Mouse (Mus musculus): ENCODE measurements around the gene Ros1.

The Ros1 gene

DNA sequence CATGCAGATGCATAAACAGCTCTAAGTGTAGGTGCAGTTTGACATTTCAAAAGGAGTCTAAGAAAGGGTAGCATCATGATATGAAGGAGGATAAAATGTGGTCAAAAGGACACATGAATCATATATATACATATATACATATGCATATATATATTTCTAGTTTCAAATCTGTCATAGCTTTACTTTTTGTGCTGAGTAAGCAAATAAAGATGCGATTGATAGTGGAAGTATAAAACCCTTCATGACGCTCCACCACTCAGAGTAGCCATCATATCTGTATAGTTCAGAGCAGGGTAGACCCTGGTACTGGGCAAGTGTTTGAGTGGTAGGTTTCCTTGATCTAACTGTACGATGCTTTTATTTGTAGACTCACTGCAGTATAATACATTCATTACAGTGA lies 35.3 kb downstream of the Ros1 start:
- DNase-seq (ENCODE audit: low spot score) = no peak

DNA sequence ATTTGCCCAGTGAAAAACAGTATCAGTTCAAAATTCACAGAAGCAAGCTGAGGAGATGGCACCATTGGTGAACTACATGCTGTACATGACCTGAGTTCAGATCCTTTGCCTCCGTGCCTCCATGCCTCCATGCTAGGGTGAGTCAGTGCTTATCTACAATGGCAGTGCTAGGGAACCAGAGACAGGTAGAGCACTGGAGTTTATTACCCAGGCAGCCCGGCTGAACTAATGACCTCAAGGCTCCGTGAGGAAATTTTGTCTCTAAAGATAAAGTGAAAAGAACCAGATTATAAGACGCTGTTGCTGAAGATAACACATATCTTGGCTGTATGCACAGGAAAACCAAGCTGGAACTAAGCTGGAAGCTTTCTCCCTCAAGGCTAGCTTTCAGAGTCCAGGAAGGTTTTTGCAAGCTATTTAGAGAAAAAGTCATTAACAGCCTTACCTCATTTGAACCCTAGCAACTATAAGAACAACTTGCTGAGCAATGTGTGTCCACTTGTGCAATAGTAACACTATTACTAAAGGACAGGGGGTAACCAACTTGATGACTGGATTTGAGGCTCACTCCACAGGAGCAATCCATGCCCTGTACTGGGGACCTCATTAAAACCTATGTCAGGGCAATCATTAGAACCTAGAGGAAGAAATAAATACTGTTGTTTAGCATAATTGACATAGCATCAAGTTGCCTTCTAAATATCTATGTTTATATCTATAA lies 61.5 kb downstream of the Ros1 start:
- DNase-seq (ENCODE audit: low spot score) = no peak

DNA sequence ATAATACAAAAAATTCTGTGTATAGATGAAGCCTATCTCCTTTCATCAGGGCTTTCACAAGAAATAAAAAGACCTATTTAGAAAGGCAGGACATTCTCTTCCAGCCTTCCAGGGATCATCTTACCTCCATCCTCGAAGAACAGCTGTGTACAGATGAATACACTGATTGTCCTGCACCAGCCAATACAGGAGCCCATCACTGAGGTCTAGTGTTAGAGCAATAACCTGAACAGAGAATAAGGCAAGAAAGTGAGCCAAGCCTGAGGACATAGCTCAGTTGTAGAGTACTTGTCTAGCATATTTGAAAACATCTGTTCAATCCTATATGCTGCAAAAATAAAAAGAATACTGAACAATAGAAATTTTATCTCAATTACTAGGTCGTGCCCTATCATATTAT lies 64.3 kb downstream of the Ros1 start:
- no peak for DNase-seq (ENCODE audit: low spot score)

DNA sequence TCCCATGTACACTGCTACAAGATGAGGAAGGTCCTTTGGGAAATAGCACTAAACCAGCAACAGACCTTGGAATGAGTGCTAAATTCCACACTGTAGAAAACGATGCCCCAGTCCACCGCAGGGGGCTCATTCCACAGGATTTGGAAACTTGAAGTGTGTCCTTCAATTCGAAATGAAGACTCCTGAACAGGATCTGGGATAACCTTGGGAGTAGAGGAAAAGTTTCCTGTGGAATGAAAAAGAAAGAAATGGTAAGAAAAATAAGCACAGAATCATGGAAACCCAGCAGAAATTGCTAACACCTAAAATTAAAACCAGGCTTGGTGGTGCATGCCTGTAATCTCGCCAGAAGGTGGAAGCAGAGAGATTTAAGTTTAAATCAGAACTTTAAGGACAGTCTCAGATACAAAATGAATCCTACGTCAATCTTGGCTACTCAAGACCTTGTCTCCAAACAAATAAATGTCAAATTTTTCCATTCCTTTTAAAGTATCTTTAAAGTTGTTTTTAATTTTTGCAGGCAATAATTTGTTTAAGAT lies 66.1 kb downstream of the Ros1 start:
- DNase-seq (ENCODE audit: low spot score) = no peak

DNA sequence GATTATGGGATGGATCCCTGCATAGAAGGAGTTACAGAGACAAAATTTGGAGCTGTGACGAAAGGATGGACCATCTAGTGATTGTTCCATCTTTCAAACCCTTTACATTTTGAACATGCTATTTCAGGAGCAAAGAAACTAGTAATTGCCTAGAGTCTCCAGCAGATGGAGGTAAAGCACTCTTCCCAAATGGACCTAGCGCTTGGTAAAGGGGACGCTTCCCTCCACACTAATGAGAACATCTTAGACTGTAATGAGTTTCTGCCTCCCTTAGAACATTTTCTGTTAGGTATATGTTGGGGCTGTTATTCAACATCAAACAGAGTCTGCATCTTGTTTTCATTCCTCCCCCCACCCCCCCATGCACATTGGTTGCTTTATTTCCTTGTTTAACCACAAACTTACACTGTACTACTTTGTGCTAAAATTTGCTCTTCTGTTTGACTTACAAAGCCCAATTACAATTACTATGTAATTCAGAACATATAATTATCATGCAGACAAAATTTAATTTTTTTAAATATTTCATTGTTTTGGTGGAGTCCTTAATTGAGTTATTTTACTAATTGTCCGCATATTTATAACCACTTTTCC lies 88.8 kb downstream of the Ros1 start:
- peak; percentile 13 for DNase-seq (ENCODE audit: low spot score)

DNA sequence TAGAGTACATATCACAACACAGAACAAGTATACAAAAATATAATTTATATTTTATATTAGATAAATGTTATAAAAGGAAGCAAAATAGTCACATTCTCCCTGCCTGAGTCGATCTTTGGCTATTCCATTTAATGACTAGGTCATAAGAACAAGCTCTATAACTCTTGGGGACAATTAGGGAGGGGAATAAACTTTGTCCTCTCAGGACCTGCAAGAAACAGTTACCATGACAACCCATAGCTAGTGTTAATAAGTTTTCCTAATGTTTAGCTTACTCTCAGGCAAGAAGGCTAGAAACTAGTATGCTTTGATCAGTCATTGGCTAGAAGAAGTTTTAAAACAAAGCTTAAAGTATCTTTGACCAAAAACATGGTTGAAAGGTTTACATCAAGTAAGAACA lies 93.8 kb downstream of the Ros1 start:
- DNase-seq (ENCODE audit: low spot score) = no peak

DNA sequence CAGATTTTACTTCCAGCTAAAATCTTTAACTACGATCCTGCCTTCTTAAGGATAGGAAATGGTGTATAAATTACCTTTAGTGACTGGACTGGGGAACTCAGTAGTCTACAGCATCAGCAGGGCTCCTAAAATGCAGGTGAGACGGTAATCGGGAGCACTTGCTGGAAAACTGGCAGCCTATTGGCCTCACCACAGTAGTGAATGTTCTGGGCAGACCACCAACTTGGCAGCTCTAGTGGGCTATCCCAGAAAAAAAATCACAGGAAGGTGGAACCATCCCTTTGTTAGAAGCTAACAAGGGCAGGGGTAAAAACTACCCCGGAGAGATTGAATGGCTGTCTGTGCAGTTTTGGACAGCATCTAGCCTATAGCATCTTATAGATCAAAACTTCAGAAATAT lies 102.9 kb downstream of the Ros1 start:
- no peak for DNase-seq (ENCODE audit: low spot score)

DNA sequence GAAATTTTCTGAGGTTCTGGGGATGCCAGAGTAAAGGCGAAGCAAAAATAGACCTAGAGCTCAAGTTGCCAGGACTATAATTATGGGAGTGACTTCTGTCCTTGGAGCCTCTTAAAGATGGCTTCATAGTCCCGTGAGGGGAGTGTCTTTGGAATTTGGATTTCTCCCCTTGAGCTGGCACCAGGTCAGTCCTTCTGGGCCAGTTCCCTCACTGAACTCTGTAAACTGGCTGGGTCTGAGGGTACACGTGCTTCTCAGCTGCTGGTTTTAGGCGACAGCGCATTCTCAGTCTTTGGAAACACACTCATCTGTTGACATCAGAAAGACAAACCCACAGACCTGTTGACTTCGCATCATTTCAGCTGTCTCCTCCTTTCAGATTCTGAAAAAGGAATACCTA lies 108.4 kb downstream of the Ros1 start:
- no peak for DNase-seq (ENCODE audit: low spot score)

DNA sequence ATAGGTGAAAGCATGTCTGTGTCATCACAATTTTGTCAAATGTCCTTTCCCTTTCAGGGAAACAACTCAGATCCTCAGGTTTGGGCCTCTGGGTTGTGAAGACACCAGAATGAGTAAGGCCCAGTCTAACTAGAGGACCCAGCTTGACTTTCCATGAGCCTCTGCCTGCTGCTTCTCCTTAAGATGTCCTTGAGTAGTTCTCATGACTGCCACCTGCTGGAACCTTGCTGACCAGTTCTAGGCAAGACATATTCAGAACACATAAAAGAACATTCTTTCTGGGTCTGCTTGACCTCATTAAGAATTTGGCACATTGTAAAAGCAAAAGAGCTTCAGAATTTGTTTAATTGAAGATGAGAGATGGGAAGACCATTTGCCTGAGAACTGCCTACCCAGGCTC lies 122.6 kb downstream of the Ros1 start:
- DNase-seq (ENCODE audit: low spot score) = peak; percentile 18

DNA sequence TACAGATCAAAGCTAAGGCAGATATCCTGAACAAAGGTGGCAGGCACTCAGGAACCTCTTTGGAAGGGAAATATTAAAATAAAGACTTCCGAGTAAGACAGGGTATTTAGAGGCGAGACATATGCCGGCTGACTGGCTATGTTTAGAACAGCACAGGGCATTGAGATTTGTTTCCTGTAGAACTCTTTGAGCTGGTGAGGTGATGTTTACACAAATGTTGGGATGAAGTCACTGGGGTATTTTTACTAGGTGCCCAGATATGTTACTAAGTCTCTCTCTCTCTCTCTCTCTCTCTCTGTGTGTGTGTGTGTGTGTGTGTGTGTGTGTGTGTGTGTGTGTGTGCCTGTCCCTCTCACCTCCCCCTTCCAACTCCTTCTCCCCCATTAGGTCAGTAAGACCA lies 146.8 kb downstream of the Ros1 start:
- no peak for DNase-seq (ENCODE audit: low spot score)

DNA sequence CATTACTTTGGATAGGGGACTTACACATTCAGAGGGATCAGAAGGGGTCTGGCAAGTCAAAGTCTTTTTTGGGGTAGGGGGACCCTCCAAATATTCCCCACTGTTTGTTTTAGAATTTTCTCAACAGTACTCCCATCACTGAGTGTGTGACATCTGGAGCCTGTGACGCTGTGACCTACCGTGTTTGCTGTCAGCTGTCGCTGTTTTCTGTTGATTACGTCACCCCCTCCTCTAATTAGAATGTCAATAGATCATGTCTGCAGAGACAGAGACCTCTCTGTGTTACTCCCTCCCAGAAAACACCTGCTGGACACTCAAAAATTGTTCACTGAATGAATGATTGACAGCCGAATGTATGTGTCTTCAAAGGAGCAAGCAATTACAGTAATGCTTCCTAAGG lies 152.0 kb downstream of the Ros1 start:
- no peak for DNase-seq (ENCODE audit: low spot score)

DNA sequence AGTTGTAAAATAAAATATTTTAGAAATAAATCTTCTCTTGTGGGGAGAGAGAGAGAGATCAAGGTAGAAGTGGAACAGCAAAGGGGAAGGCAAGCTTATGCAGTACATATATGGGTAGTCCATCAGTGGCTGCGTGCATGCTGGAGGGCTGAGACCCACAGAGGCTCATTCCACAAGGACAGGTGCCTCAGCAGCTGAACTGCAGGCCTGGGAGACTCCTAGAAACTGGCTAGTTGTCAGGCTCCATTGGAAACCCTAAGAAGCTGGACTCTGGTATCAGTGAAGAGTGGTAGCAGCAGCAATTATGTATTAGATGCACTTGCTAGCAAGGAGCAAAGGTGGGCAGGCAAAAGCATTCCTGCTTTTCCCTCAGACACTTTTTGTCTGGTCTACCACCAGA lies 155.7 kb downstream of the Ros1 start:
- DNase-seq (ENCODE audit: low spot score) = no peak

DNA sequence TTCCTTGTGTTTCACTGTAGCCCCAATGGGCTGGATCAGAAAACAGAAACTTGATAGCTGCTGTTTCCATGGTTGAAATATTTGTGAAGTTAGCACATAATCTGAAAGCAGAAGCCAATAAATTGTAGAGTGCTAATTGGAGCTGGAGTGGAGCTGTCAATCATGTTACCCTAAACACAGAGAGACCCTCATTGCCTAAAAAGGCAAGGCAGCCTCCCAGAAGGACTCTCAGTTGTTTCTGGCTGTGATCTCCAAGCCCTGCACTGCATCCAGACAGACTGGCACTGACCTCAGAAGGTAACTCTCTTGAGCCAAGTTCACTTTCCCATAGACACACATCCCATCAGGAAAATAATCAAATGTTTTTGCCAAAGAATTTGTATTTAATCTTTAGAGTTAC lies 161.3 kb downstream of the Ros1 start:
- DNase-seq (ENCODE audit: low spot score) = no peak

DNA sequence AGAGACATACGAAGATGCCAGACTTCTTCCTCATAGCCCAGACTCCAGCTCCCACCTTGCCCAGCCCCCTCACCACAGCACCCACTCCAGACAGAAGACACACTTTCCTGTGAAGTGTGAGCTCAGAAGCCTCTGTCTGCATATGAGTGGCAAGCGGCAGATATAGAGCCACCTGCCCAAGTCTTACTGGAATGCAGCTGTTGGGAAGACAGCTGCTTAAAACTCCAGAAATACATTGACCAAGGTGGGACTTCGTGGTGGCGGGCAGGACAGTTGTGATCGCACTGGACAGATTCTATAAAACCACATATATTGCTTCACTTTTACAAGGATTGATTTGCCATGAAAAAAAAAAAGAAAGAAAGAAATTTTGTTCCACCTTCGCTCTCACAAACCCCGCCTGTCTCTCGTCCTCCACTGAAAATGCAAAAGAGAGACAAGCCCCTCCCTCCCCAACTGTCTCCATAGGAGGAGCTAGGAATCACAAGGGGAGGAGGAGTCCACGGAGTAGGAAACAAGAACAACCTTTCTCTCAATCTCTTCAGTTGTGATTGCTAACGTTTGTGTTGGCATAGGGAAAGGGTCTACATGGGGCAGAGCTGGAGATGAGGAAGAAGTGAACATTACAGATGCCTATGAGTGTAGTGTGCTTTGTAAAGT lies 165.5 kb downstream of the Ros1 start:
- no peak for DNase-seq (ENCODE audit: low spot score)

DNA sequence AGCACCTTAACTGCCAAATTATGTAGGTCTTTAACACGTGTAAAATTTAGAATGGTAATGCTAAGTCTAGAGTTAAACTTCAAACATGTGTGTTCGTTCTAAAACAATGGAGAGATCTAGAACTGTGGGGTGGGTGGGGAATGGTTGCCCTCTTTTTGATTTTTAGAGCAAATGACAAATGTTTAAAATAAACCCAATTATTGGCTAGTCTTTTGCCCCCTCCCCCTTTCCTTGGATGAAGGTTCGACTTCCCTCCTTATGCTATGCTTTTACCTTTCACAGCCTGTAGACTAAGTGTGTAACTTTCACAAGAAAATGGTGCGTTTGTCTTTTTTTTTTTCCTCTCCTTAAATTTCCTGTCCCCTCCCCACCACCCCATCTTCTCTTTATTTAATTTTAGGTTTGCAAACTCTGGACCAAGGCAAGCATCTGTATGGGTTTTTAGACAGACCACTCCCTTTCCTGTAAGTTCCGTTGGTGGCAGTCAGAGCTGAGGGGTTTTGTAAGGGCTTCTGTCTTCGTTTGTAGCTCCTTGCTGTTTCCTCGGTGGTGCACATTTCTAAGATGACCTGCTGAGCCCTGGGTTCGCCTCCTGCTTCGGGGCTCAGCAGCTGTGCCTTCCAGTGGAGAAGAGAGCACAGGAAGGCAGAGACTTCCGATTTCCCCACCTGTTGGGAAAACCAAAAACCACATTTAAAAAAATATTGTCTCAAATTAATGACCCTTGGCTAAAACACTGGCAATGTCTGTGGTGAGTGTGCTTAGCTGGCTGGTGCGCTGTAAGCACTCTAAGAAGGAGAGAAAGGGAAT lies 166.3 kb downstream of the Ros1 start:
- DNase-seq (ENCODE audit: low spot score) = no peak

DNA sequence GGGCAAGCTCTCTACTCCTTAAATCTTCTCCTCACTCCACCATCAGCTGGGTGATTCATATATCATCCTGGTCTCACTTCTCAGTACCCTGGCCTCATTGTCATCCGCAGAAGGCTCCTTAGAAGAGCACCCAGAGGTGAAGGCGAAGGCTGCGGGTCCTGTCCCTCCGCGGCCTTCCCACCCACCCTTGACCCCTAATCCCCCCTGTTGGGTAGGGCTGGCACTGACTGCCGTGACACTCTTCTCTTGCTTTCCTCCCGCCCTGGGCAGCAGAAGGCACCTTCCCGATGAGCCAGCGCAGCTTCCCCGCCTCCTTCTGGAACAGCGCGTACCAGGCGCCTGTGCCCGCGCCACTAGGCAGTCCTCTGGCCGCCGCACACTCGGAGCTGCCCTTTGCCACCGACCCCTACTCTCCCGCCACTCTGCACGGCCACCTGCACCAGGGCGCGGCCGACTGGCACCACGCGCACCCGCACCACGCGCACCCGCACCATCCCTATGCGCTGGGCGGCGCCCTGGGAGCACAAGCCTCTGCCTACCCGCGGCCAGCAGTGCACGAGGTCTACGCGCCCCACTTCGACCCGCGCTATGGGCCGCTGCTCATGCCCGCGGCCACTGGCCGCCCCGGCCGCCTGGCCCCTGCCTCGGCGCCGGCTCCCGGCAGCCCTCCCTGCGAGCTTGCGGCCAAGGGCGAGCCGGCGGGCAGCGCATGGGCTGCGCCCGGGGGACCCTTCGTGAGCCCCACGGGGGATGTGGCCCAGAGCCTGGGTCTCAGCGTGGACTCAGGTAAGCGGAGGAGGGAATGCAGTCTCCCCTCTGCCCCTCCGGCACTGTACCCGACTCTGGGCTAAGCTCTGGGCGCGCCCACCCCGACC lies 167.6 kb downstream of the Ros1 start:
- DNase-seq (ENCODE audit: low spot score) = no peak

DNA sequence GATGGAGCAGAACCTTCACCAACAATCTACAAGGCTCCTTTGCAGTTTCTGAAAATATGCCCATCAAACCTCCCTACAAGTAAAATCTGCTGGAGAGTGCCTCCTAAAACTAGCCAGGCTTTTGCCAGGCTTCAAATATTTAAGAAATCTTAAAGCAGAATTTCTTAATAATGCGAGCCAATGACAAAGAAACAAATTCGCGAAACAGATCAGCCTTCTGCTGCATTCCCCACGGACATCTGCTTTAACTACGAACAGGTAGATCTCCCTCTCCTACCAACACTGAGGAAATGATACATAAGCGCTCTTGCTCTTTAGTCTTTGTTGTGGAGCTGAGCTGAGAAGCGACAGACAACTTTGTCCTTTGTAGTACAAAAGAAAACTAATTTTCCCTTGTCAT lies 169.2 kb downstream of the Ros1 start:
- DNase-seq (ENCODE audit: low spot score) = no peak

DNA sequence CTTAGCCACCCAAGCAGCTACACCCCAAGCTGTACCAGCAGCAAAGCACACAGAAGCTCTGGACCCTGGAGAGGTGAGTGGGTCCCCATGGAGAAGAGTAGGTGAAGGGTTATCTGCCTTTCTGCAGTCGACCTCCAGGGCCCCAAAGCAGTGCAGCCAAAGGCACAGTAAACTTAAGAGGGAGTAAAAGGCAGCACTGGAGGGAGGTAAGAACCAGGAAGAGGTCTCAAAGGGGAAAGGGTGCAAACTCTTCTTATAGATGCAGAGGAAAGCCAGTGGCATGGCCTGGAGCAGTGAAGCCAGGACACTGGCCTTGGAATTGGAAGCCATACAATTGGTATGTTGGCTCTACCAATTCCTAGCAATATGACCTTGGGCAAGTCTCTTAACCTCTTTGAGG lies 169.8 kb downstream of the Ros1 start:
- no peak for DNase-seq (ENCODE audit: low spot score)

DNA sequence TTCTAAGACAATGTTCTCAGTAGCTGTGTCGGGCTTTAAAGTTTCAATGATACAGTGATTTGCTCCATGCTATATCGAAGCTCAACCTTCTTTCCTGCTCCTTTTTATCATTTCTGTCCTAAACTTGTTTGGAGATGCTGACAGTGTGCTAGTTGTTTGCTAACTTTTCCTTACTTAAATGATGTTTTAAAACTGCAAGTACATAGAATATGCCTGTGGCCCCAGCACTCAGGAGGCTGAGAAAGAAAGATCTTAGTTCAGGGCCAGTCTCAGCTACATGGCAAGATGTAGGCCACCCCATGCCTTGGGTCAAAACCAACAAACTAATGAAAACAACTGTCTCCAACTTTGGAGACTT lies 171.0 kb downstream of the Ros1 start:
- DNase-seq (ENCODE audit: low spot score) = no peak

DNA sequence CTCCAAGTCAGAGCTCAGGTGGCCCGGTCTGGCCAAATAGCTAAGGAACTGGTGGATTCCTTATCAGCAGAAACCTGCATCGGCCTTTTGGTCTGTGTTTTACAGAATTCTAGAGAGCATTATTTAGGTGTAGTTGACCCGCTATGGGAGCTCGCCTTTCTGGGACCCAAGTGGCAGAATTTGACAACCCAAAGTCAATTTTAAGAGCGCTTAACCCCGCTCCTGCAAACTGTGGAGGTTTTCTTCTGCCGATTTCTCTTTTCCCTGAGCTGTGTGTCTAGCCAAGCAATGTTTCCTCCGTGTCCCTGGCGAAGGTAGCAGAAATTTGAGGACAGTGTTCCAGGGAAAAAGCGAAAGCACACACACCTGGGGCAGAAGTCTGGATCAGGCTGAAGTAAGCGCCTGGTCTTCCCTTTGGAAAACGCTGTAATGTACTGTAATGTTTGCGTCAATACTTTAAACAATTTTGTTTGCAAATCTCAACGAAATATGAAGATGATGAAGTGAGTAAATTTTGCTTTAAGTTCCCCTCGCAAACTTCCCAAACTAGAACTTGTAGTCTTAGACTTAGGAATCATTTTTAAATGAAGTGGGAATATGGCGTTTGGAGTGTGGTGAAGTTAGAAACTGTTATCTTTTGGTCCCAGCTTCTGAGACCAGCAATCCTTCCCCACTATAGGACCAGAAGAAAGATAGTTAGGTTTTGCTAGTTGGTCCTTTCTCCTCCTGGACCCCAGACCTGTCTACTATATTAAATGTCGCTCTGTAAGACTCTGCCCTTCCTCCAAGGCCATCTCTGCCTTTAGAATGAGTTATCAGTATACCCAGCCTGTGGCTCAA lies 171.6 kb downstream of the Ros1 start:
- DNase-seq (ENCODE audit: low spot score) = no peak
